Mouse (Mus musculus): Measurements from ENCODE around the gene Cnp.

DNA sequence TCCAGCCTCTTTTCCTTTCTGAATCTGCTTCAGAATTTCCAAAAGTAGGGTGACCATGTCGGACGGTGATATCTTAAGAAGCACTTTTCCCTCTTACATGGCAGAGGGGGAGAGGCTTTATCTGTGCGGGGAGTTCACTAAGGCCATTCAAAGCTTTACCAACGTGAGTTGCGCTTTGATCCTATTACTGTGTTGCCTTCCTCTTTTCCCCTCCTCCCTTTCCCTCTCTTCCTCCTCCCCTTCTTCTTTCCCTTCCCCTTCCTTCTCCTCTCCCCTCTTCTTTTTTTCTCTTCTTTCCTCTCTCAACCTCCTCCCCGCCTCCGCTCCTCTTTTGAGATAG lies 29.0 kb upstream of the Cnp start:
- TF ChIP-seq POLR2A (IDR thresholded peaks at IDR 0.05; ENCODE audit: control insufficient read depth, extremely low read depth, insufficient read depth, low read length, poor library complexity) (no peak), CTCF (IDR thresholded peaks at IDR 0.05; ENCODE audit: borderline replicate concordance, control insufficient read depth, extremely low read depth, insufficient read depth, low read length, poor library complexity) (no peak)
